Mouse (Mus musculus) thymus, adult 2 months (tissue): ENCODE measurements at regions not wholly inside any gene's neighbourhood (a gene's known extent, or its start where the extent isn't known, plus 50 kb on each side); places are given as distances from the start of the nearest gene placed in this dataset.

Experiments used
- DNase-seq: peaks from one replicate; pipeline ENCODE4 v3.0.0; 2021
- H3K27ac ChIP-seq: fragments of 200-500 bp; 2 replicates; pipeline ENCODE4 v1.5.1; 2012; ENCODE audit warnings: low read length, control low read depth; ENCODE audit not compliant: control insufficient read depth, insufficient read depth
- H3K27me3 ChIP-seq: fragments of 200-500 bp; 2 replicates; pipeline ENCODE4 v1.6.1; 2012; ENCODE audit warnings: mild to moderate bottlenecking, low read length, moderate library complexity, mixed read lengths; ENCODE audit not compliant: control insufficient read depth, insufficient read depth
- H3K36me3 ChIP-seq: fragments of 200-500 bp; 2 replicates; pipeline ENCODE4 v1.6.1; 2012; ENCODE audit warnings: mild to moderate bottlenecking, low read length, moderate library complexity; ENCODE audit not compliant: control insufficient read depth, insufficient read depth
- H3K4me1 ChIP-seq: fragments of 200-500 bp; replicated peaks from 2 replicates; pipeline ENCODE4 v1.6.1; 2012; ENCODE audit warnings: low read length; ENCODE audit not compliant: control insufficient read depth, insufficient read depth
- H3K4me3 ChIP-seq: fragments of 200-500 bp; 2 replicates; pipeline ENCODE4 v1.5.1; 2012; ENCODE audit warnings: mild to moderate bottlenecking, low read length, control low read depth, moderate library complexity; ENCODE audit not compliant: control insufficient read depth, insufficient read depth
- CTCF ChIP-seq: fragments of 200-500 bp; IDR thresholded peaks from 2 replicates; pipeline ENCODE4 v1.5.1; 2012; ENCODE audit warnings: mild to moderate bottlenecking, control low read depth, low read length, moderate library complexity, borderline replicate concordance; ENCODE audit not compliant: control insufficient read depth, poor library complexity, insufficient read depth; ENCODE audit errors: extremely low read depth
- POLR2A ChIP-seq: fragments of 200-500 bp; IDR thresholded peaks from 2 replicates; pipeline ENCODE4 v1.6.1; 2012; ENCODE audit warnings: mild to moderate bottlenecking, low read length, control low read depth, moderate library complexity; ENCODE audit not compliant: control insufficient read depth, poor library complexity, insufficient read depth; ENCODE audit errors: extremely low read depth
- WGBS: fragments of 180-500 bp; shearing (Covaris S2); methylation state at CpG from one replicate; pipeline ENCODE4 v1.1.7; 2018; 5-methylcytosine and 5-hydroxymethylcytosine counted together

DNA sequence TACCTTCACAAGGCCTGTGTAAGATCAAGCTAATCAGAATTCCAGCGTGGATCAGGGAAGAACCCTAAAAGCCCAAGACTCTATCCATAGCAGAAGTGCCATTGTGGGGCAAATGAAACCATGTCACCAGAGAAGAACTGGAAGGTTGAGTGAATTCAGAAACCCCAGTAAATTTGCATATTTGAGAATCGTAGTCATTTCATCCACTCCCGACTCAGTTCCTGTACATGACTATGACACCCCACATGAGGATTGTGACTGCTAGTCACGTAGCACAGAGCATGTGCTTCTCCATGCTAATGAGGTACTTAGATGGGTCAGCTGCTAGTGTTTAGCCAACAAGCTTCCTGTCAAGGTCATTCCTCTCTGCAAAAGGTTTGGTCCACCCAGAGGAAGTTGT, 473.2 kb downstream of the 1810013L24Rik start:
- TF ChIP-seq POLR2A (no peak), CTCF (no peak)
- no peaks in the 10 kb centered on the region for H3K27me3 ChIP-seq
- WGBS, result 85% methylated on average over 4 of the region's 4 CpGs
- no peak overlapping the region for H3K4me3 ChIP-seq
- H3K36me3 ChIP-seq, result no peaks in the 10 kb centered on the region
- H3K4me1 ChIP-seq, result no peaks in the 10 kb centered on the region
- no peak for DNase-seq
- H3K27ac ChIP-seq, result no peak overlapping the region

DNA sequence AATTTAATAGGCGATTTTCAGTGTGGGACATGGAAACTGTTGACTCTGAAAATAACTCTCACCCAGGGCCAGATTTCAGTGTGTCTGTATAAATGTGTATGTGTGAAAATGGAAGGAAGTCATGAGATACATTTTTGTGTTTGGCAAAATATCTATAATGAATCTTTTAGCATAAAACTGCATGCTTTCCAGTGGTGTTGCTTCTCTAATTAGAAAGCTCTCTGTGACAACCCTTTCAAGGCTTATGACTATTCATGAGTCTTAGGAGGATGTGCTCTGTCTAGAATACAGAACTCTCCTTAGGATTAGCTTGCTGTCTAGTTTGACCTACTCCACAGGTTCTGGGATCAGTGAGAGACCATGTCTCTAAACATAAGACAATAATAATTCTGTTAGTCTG, 474.2 kb downstream of the 1810013L24Rik start:
- no peak for DNase-seq
- H3K27me3 ChIP-seq, result no peaks in the 10 kb centered on the region
- 95% methylated on average over 1 of the region's 1 CpGs for WGBS
- TF ChIP-seq CTCF (no peak), POLR2A (no peak)
- H3K4me3 ChIP-seq, result no peak overlapping the region
- no peak overlapping the region for H3K27ac ChIP-seq
- no peaks in the 10 kb centered on the region for H3K4me1 ChIP-seq
- H3K36me3 ChIP-seq, result no peaks in the 10 kb centered on the region

GRCm38 (mm10) chr16:9310744-9311143, 480.8 kb downstream of the 1810013L24Rik start:
- TF ChIP-seq CTCF (no peak), POLR2A (no peak)
- no peak for DNase-seq
- H3K27me3 ChIP-seq, result no peaks in the 10 kb centered on the region
- H3K4me1 ChIP-seq, result no peaks in the 10 kb centered on the region
- no peak overlapping the region for H3K27ac ChIP-seq
- WGBS, result 32% methylated on average over 1 of the region's 1 CpGs
- H3K4me3 ChIP-seq, result no peak overlapping the region
- no peaks in the 10 kb centered on the region for H3K36me3 ChIP-seq

GRCm38 (mm10) chr16:9335626-9336025, 505.7 kb downstream of the 1810013L24Rik start:
- H3K36me3 ChIP-seq, result no peaks in the 10 kb centered on the region
- no peaks in the 10 kb centered on the region for H3K27me3 ChIP-seq
- no peak for DNase-seq
- WGBS, result 94% methylated on average over 1 of the region's 1 CpGs
- no peaks in the 10 kb centered on the region for H3K4me1 ChIP-seq
- no peak overlapping the region for H3K27ac ChIP-seq
- no peak overlapping the region for H3K4me3 ChIP-seq
- TF ChIP-seq POLR2A, result no peak

GRCm38 (mm10) chr16:9336063-9336462, 506.2 kb downstream of the 1810013L24Rik start:
- Histone ChIP-seq H3K4me3 (no peak overlapping the region), H3K27ac (no peak overlapping the region), H3K4me1 (no peaks in the 10 kb centered on the region), H3K36me3 (no peaks in the 10 kb centered on the region), H3K27me3 (no peaks in the 10 kb centered on the region)
- no peak for TF ChIP-seq CTCF
- no peak for TF ChIP-seq POLR2A
- WGBS, result 87% methylated on average over 6 of the region's 6 CpGs
- no peak for DNase-seq

DNA sequence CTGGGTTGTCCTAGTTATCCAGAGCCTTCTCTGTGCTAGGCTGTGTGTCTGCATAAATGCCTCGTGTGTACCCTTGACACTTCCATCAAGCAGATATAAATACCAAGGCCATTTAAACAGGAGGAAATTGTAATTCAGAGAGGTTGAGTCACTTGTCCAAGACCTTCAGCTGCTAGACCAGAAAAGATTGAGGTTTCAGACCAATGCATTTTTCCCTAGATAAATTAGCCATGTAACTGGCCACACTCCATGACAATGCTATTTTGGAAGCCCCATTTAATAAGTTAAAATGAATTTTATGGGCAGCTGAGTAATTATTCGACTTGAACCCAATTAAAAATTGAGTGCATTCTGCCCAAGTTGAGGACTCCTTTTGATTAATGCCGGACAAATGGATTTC, 509.6 kb downstream of the 1810013L24Rik start:
- no peak overlapping the region for H3K27ac ChIP-seq
- no peak overlapping the region for H3K4me3 ChIP-seq
- 82% methylated on average over 3 of the region's 3 CpGs for WGBS
- TF ChIP-seq CTCF (no peak), POLR2A (no peak)
- no peaks in the 10 kb centered on the region for H3K4me1 ChIP-seq
- no peaks in the 10 kb centered on the region for H3K36me3 ChIP-seq
- no peaks in the 10 kb centered on the region for H3K27me3 ChIP-seq
- no peak for DNase-seq

DNA sequence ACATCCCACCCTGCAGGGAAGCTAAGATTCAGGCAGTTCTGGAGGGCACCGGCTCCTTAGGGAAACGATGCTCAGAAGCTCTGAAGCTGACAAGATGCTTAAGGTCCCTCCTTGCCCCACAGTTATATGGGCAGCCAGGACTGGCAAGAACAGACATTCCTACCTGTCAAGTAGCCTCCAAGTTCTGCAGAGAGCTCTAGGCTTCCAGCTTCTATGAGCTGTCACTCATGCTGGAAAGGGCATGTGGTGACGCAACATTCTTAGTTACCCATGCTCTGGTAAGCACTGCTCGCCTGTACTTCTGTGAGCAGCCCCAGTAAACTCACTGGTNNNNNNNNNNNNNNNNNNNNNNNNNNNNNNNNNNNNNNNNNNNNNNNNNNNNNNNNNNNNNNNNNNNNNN, 511.3 kb downstream of the 1810013L24Rik start:
- DNase-seq, result no peak
- no peaks in the 10 kb centered on the region for H3K4me1 ChIP-seq
- 93% methylated on average over 4 of the region's 4 CpGs for WGBS
- H3K27ac ChIP-seq, result no peak overlapping the region
- no peak overlapping the region for H3K4me3 ChIP-seq
- H3K36me3 ChIP-seq, result no peaks in the 10 kb centered on the region
- H3K27me3 ChIP-seq, result no peaks in the 10 kb centered on the region
- TF ChIP-seq POLR2A, result no peak
- no peak for TF ChIP-seq CTCF
